Mouse (Mus musculus): Measurements from ENCODE around the gene Smg7.

The Smg7 gene

GRCm38 (mm10) chr1:152807619-152808391 lies 94.6 kb downstream of the Smg7 start:
- no peak for DNase-seq (ENCODE audit: low read depth, low spot score)

DNA sequence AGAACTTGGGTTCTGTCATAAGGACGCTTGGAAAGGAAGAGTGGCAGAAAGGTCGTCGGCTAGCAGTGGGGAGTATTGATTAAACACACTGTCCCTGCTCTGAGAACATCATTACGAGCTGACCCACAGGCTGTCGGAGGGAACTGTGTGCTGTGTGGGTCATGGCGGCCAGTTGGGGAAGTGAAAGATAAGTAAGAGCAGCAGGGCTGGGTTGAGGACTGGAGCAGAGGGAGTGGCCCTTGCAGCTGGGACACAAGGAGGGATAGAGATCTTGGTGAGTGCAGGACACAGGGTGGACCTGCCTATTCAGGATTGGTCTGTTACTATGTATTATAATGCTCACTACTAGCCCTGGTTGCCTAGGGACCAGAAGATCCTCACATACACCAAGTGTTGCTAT lies 97.5 kb downstream of the Smg7 start:
- DNase-seq (ENCODE audit: low read depth, low spot score): no peak

GRCm38 (mm10) chr1:152800633-152801176 lies 101.7 kb downstream of the Smg7 start:
- no peak for DNase-seq (ENCODE audit: low read depth, low spot score)

DNA sequence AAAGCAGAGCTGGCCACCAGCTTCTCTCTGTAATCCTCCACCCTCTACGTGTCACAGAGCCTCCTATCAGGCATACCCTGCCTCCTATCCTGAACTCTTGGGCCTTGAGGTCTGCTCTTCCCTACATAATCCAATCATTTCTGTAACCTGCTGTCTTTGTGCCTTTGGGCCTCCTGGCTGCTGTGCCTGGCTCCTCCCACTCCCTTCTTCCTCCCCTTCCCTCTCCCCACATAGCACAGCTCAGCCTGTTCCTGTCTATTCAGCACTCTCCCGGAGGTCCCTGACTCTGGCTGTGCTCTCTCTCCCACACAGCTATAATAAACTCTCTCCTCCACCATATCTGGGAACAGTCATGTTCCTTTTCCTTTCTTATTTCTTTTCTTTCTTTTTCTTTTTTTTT lies 102.5 kb downstream of the Smg7 start, which contains the start of gene Ncf2:
TSS of gene Ncf2 (plus strand) at position 298 of the 400 bp plus-strand sequence.
- no peak for DNase-seq (ENCODE audit: low read depth, low spot score)

DNA sequence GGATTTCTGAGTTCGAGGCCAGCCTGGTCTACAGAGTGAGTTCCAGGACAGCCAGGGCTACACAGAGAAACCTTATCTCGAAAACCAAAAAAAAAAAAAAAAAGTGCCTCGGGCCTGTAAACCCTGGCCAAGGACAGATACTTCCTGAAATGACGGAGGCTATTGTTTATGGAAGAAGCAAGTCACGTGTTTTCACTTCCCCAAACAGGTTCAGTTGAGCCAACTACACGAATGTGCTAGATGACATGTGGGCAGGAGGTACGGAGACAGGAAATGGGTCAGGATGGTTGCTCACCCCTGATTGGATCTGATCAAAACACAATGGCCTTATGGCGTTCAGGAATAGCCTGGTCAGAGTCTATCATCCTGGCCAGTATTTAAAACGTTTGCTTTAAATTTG lies 104.3 kb downstream of the Smg7 start:
- no peak for DNase-seq (ENCODE audit: low read depth, low spot score)

DNA sequence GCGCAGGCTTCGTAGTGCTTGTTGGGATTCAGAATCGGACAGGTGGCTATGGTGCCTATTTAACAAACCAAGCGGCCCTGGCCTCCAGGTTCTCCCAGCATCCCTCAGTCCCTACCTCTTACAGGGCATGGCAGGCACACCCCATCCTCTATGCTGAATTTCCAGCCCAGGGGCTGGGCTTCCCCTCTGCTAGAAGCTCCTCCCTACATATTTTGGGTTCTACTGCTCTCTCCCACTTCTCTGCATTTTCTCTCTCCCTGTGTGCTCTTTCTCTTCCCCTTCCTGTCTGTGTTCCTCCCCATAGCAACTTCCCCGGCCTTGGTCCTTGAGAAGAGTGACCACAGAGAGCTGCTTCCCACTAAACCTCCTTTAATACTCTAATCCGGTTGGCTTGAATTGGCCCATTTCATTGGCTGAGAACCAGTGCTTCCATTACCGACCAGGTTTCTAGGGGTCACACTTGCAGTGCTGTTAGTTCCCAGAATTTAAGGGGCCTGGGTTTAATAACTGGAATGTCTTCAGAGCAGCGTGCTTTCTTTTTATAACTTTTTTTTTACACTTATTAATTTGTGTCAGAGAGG lies 105.7 kb downstream of the Smg7 start:
- no peak for DNase-seq (ENCODE audit: low read depth, low spot score)

DNA sequence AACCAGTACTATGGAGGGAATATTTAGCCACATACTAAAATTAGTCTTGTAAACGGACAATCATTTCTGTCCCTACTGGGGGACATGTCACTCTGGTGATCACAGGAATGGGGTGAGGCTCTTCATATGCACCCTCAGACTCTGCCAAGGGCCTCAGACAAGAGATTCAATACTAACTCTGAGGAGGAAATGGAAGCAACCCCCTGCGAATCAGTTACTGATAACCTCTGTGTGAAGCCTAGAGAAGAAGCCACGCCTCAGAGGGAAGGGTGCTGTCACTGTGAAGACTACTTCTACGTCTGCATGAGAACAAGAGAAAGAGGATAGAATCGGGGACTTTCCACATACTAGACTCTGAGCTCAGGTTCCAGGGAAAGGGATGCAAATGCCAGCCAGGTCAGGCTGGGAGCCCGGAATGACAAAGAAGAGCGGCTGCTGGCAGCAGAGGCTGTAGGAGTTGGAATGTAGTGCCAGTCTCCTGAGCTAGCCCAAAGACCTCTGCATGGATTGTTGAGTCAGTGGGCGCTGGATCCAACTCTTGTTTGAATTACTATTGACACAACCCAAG lies 106.7 kb downstream of the Smg7 start:
- no peak for DNase-seq (ENCODE audit: low read depth, low spot score)

- no peak for DNase-seq (ENCODE audit: low read depth, low spot score)
These were observed 108.8 kb downstream of the Smg7 start for GRCm38 (mm10) chr1:152793495-152794130.

GRCm38 (mm10) chr1:152792736-152793494 lies 109.5 kb downstream of the Smg7 start:
- DNase-seq (ENCODE audit: low read depth, low spot score): no peak

DNA sequence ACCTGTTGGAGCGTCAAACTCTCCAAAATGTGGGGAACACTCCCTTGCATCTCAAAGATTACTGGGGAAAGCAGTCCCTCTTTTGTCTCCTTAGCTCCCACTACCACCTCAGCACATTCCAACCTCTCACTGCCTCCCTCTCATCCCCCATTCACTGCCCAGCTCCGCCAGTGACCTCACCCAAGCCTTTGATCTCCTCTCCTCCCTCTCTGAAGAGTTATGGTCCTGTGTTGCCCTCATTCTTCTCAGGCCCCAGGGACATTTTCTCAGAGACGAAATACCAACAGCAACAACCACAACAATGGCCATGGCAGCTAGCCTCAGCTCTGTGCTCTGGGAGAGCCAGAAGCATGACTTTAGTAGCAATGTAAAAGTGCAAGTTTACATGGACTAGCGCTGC lies 111.2 kb downstream of the Smg7 start:
- no peak for DNase-seq (ENCODE audit: low read depth, low spot score)

DNA sequence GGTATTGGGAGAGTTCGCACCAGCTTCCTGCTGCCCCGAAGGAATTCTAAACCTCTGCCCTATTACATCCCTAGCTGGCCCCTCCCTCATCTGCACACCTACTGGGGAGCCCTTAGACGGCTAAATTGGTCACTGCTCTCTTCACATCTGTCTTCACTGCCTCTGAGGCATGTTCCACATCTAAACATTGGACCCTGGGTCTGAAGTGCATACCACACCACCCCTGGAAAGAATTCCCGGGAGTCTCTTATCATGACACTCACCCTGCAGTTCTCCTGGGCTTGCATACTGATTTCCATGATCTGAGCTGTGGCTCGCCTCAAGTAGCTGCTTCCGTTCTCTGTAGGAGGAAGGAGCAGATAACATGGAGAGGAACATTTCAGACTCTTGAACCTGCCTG lies 111.6 kb downstream of the Smg7 start:
- no peak for DNase-seq (ENCODE audit: low read depth, low spot score)

DNA sequence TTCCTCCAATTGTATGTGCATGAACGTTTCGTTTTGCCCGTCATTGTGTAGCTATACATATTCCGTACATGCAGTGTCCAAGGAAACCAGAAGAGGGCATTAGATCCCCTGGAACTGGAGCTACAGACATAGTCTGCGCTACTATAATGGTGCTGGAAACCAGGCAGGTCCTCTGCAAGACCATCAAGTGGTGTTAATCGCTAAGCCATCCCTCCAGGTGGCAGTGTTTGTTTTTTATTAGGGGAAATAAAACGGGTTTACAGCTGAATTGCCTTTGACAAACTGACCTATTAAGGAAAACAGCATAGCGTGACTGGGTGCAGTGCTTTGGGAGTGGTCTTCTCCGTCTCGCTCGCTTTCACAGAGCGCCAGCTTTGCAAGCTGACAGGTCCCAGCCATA lies 112.2 kb downstream of the Smg7 start:
- DNase-seq (ENCODE audit: low read depth, low spot score): no peak

DNA sequence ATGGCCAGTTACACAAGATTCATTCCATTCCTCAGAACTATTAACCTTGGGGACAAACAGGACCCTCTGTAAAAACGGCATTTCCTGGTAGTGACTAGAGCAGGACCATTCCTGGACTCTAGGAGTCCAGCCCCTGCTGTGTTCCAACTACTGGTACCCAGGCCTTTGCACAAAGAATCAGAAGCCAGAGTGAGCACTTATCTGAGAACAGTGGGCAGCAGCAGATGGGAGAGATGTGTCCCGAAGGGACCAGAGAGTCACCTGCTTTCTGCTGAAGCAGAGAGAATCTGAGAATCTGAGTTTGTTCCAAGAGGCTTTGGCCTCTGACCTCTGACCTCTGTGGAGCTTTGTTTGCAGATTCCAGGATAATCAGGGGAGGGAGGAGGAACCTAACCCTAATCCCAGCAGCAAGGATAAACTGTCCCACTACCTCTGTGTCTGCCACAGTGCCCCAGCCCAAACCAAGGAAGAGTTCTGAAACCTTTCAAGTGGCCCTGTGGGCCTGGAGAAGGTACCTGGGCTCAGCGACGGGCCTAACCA lies 114.3 kb downstream of the Smg7 start:
- DNase-seq (ENCODE audit: low read depth, low spot score): no peak
